Mouse (Mus musculus) retina, postnatal 7 days (tissue): ENCODE data around the gene Emilin2.

Source experiments
- DNase-seq: peaks from one replicate; pipeline ENCODE4 v3.0.0-alpha.2; 2012; ENCODE audit warnings: low read depth, low spot score

Gene Emilin2

GRCm38 (mm10) chr17:71300338-71300737 is 11.4 kb downstream of the Emilin2 start:
- no peak for DNase-seq

GRCm38 (mm10) chr17:71299879-71300278 is 11.9 kb downstream of the Emilin2 start:
- DNase-seq: no peak

GRCm38 (mm10) chr17:71294570-71294969 is 17.2 kb downstream of the Emilin2 start:
- no peak for DNase-seq

GRCm38 (mm10) chr17:71292897-71293296 is 18.9 kb downstream of the Emilin2 start:
- no peak for DNase-seq

- no peak for DNase-seq
These were observed 19.8 kb downstream of the Emilin2 start for GRCm38 (mm10) chr17:71291897-71292420.

GRCm38 (mm10) chr17:71290486-71291410 is 21.0 kb downstream of the Emilin2 start:
- no peak for DNase-seq

GRCm38 (mm10) chr17:71289572-71290176 is 22.1 kb downstream of the Emilin2 start:
- DNase-seq: no peak

GRCm38 (mm10) chr17:71288808-71289548 is 22.8 kb downstream of the Emilin2 start:
- no peak for DNase-seq

GRCm38 (mm10) chr17:71288145-71288758 is 23.5 kb downstream of the Emilin2 start:
- DNase-seq: no peak

- DNase-seq: no peak
These were observed 24.2 kb downstream of the Emilin2 start for GRCm38 (mm10) chr17:71287586-71287985.

- DNase-seq: no peak
These were observed 25.8 kb downstream of the Emilin2 start for GRCm38 (mm10) chr17:71285929-71286328.

- DNase-seq: no peak
These were observed 26.9 kb downstream of the Emilin2 start for GRCm38 (mm10) chr17:71284890-71285289.

GRCm38 (mm10) chr17:71283237-71283636 is 28.5 kb downstream of the Emilin2 start:
- DNase-seq: no peak

- no peak for DNase-seq
These were observed 29.1 kb downstream of the Emilin2 start for GRCm38 (mm10) chr17:71282716-71283115.

GRCm38 (mm10) chr17:71277701-71278491 is 33.9 kb downstream of the Emilin2 start:
- no peak for DNase-seq

GRCm38 (mm10) chr17:71276771-71277170 is 35.0 kb downstream of the Emilin2 start:
- DNase-seq: no peak

- DNase-seq: no peak
These were observed 37.9 kb downstream of the Emilin2 start for GRCm38 (mm10) chr17:71273901-71274300.

- no peak for DNase-seq
These were observed 43.2 kb downstream of the Emilin2 start for GRCm38 (mm10) chr17:71268599-71268998.

- DNase-seq: no peak
These were observed 43.6 kb downstream of the Emilin2 start for GRCm38 (mm10) chr17:71268152-71268551.

- DNase-seq: no peak
These were observed 44.4 kb downstream of the Emilin2 start for GRCm38 (mm10) chr17:71267374-71267773.
